Comparison of ENCODE assay signal across 8 mouse cellular contexts in the genomic region with DNA sequence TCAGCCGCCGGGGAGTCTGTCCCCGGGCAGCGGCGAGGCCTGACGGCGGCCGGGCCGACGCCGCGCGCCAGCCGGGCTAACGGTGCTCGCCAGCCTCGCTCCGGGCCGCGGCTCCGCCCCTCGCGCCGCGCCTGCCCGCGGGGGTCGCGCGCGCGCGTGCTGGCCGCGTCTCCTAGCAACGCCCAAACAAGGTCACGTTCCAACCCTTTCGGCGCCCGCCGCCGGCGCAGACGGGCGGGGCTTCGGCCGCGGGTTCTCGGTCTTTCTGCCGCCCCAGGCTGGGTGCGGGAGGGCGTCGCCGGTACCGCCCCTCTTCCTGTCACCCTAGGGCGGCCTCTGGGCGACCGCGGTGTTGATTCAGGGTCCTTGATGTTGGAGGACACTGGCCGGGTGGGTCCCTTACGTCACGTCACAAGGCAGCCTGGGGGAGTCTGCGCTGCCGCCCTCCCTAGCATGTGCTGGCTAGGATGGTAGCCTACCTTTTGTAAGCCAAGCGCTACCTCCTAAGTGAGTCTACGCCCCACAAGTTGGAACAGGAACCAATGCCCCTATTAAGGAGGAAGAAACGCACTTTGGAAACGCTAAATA. TPM values are rescaled to one million over a fixed set of nuclear protein-coding genes. Genes with fewer than 3 reads are reported as not detected.
DNase-seq lines count a peak whose midpoint lies in the region; ATAC-seq and TF ChIP-seq lines count a peak whose summit lies in the region.

A gene (minus strand): TSS at position 150 of the 588 bp plus-strand sequence.

- peak; percentile 95 for DNase-seq in CD4-positive, CD25-positive, alpha-beta regulatory T cell, adult 2 months (ENCODE audit: low read depth, low spot score)
- DNase-seq in kidney, postnatal 0 days (ENCODE audit: low spot score): peak; percentile 85
- DNase-seq in liver, embryonic 11.5 days (ENCODE audit: low spot score): peak; percentile 93
- DNase-seq in spleen, postnatal 4 days (ENCODE audit: low spot score in 2 of 2): peak; percentile 92 to 95

- ATAC-seq in erythroid progenitor cell, adult 5-6 weeks (replicated peaks; ENCODE audit: low FRiP score, poor library complexity, severe bottlenecking): peak; percentile 82
- ATAC-seq in heart, embryonic 13.5 days (ENCODE audit: extremely low read depth, insufficient number of reproducible peaks, low FRiP score, low TSS enrichment): peak; percentile 87
- ATAC-seq in kidney, postnatal 0 days (replicated peaks; ENCODE audit: low FRiP score, low read depth): peak; percentile 83
- ATAC-seq in liver, embryonic 11.5 days (replicated peaks; ENCODE audit: low FRiP score): peak; percentile 86

- TF ChIP-seq POLR2A in myocyte (IDR thresholded peaks at IDR 0.05; ENCODE audit: insufficient read length, low read depth): no peak

- H3K4me2 ChIP-seq in heart, embryonic 13.5 days: peak within 1 kb of the TSS; percentile 80
- H3K4me2 ChIP-seq in kidney, postnatal 0 days (ENCODE audit: low read length): peak within 1 kb of the TSS; percentile 80
- H3K4me2 ChIP-seq in liver, embryonic 11.5 days: peak within 1 kb of the TSS; percentile 83
- H3K4me2 ChIP-seq in myocyte (ENCODE audit: low read depth): peak within 1 kb of the TSS; percentile 88

- H3K27me3 ChIP-seq in heart, embryonic 13.5 days (replicated peaks): no peaks in the 10 kb centered on the region
- no peaks in the 10 kb centered on the region for H3K27me3 ChIP-seq in kidney, postnatal 0 days (ENCODE audit: insufficient read depth, low read length)
- H3K27me3 ChIP-seq in liver, embryonic 11.5 days (replicated peaks; ENCODE audit: control insufficient read depth, insufficient read depth, low read length): no peaks in the 10 kb centered on the region
- H3K27me3 ChIP-seq in myocyte (ENCODE audit: control insufficient read depth, insufficient read depth, insufficient read length): no peaks in the 10 kb centered on the region

- no peaks in the 10 kb centered on the region for H3K9me3 ChIP-seq in heart, embryonic 13.5 days
- H3K9me3 ChIP-seq in kidney, postnatal 0 days (replicated peaks; ENCODE audit: low read length): no peaks in the 10 kb centered on the region
- H3K9me3 ChIP-seq in liver, embryonic 11.5 days (ENCODE audit: control insufficient read depth, low read length): no peaks in the 10 kb centered on the region

- no peaks in the 10 kb centered on the region for H3K4me1 ChIP-seq in brown adipose tissue, adult 24 weeks (ENCODE audit: control insufficient read depth, insufficient read depth, insufficient read length, low read length)
- H3K4me1 ChIP-seq in heart, embryonic 13.5 days: peaks cover 20% of the 10 kb centered on the region
- no peaks in the 10 kb centered on the region; the same call in 1 of the 2 replicates for H3K4me1 ChIP-seq in kidney, postnatal 0 days (replicated peaks; ENCODE audit: insufficient read depth, low read length)
- 0 out of 2 replicates have a peak, but pooled peaks cover 3% of the 10 kb centered on the region for H3K4me1 ChIP-seq in liver, embryonic 11.5 days (replicated peaks; ENCODE audit: control insufficient read depth, insufficient read depth, low read length)

- H3K27ac ChIP-seq in brown adipose tissue, adult 24 weeks (replicated peaks; ENCODE audit: low read depth, low read length): peak within 1 kb of the TSS; percentile 94
- H3K27ac ChIP-seq in heart, embryonic 13.5 days (replicated peaks): peak within 1 kb of the TSS; percentile 94
- peak within 1 kb of the TSS; percentile 87 for H3K27ac ChIP-seq in kidney, postnatal 0 days
- peak within 1 kb of the TSS; percentile 88 for H3K27ac ChIP-seq in liver, embryonic 11.5 days (ENCODE audit: low read depth, low read length)

- peak within 1 kb of the TSS; percentile 91 for H3K9ac ChIP-seq in heart, embryonic 13.5 days
- H3K9ac ChIP-seq in kidney, postnatal 0 days (ENCODE audit: low read depth, low read length): peak within 1 kb of the TSS; percentile 80
- H3K9ac ChIP-seq in liver, embryonic 11.5 days (ENCODE audit: low read depth, low read length): peak within 1 kb of the TSS; percentile 90

- H3K4me3 ChIP-seq in brown adipose tissue, adult 24 weeks (ENCODE audit: insufficient read depth, low read depth, low read length): peak within 1 kb of the TSS; percentile 82
- H3K4me3 ChIP-seq in heart, embryonic 13.5 days: peak within 1 kb of the TSS; percentile 87
- peak within 1 kb of the TSS; percentile 87 for H3K4me3 ChIP-seq in kidney, postnatal 0 days (replicated peaks; ENCODE audit: low read depth, low read length)
- peak within 1 kb of the TSS; percentile 75 for H3K4me3 ChIP-seq in liver, embryonic 11.5 days (ENCODE audit: low read depth, low read length)
- peak within 1 kb of the TSS; percentile 40 for H3K4me3 ChIP-seq in myocyte

- H3K79me2 ChIP-seq in myocyte (ENCODE audit: control insufficient read depth, insufficient read depth): peaks cover 20% of the 10 kb centered on the region

- TF ChIP-seq CTCF in kidney, postnatal 0 days (IDR thresholded peaks at IDR 0.05; ENCODE audit: low read depth): no peak

- WGBS in heart, embryonic 13.5 days: under 1% methylated on average over 61 of the region's 68 CpGs
- WGBS in kidney, postnatal 0 days: under 1% methylated on average over 67 of the region's 68 CpGs
- WGBS in liver, embryonic 11.5 days: under 1% methylated on average over 68 of the region's 68 CpGs

- H3ac ChIP-seq in myocyte (ENCODE audit: control insufficient read depth, insufficient read length): peak within 1 kb of the TSS; percentile 53

- H3K36me3 ChIP-seq in heart, embryonic 13.5 days: no peaks in the 10 kb centered on the region
- H3K36me3 ChIP-seq in kidney, postnatal 0 days (ENCODE audit: insufficient read depth, low read length): no peaks in the 10 kb centered on the region
- no peaks in the 10 kb centered on the region for H3K36me3 ChIP-seq in liver, embryonic 11.5 days (ENCODE audit: control insufficient read depth, insufficient read depth, low read length)
- H3K36me3 ChIP-seq in myocyte (ENCODE audit: control insufficient read depth, insufficient read depth): no peaks in the 10 kb centered on the region

TF ChIP-seq in myocyte, 11 proteins besides CTCF, POLR2A, EP300 and RAD21:
- peak in 1 of 3 experiments; percentile 5 for TF ChIP-seq MYOG (IDR thresholded peaks at IDR 0.05; ENCODE audit: control insufficient read depth in 1 of 3, insufficient read depth in 1 of 3, insufficient read length in 2 of 3, low read depth in 2 of 3)
- TF ChIP-seq E2F4 (IDR thresholded peaks at IDR 0.05; ENCODE audit: insufficient read depth): no peak
- no peak for TF ChIP-seq USF1 (IDR thresholded peaks at IDR 0.05; ENCODE audit: low read depth)
- no peak for TF ChIP-seq MYOD1 (IDR thresholded peaks at IDR 0.05; ENCODE audit: control insufficient read depth in 1 of 3, insufficient read length in 2 of 3, low read depth in 2 of 3)
- no peak for TF ChIP-seq REST (IDR thresholded peaks at IDR 0.05; ENCODE audit: insufficient read depth, insufficient read length)
- no peak for TF ChIP-seq TCF3 (IDR thresholded peaks at IDR 0.05; ENCODE audit: insufficient read length, low read depth)
- no peak for TF ChIP-seq CEBPB (IDR thresholded peaks at IDR 0.05; ENCODE audit: insufficient read depth, poor library complexity, severe bottlenecking)
- peak; percentile 19 for TF ChIP-seq POLR2AphosphoS2 (IDR thresholded peaks at IDR 0.05; ENCODE audit: insufficient read length, low read depth)
- TF ChIP-seq TCF12 (IDR thresholded peaks at IDR 0.05; ENCODE audit: insufficient read depth, poor library complexity, severe bottlenecking): no peak
- peak; percentile 89 for TF ChIP-seq SRF (IDR thresholded peaks at IDR 0.05; ENCODE audit: control insufficient read depth, insufficient read length, low read depth)
- no peak for TF ChIP-seq MAX (IDR thresholded peaks at IDR 0.05; ENCODE audit: low read depth)

RNA-seq across cellular contexts. Expression of the gene that starts here (rescaled TPM):
- polyA plus RNA-seq in brown adipose tissue, adult 24 weeks (2012; ENCODE audit: insufficient read depth, insufficient read length, missing spikeins): 184 and 204 TPM in 2 replicates
- 156 and 200 TPM in 2 replicates for total RNA-seq in erythroid progenitor cell, adult 5-6 weeks (2015; ENCODE audit: low replicate concordance)
- total RNA-seq in erythroid progenitor cell, adult 5-6 weeks (2017; ENCODE audit: low replicate concordance): 68.2 and 92.8 TPM in 2 replicates
- 28.0 and 32.1 TPM in 2 replicates for polyA plus RNA-seq in heart, embryonic 13.5 days (2015; fragmentation: Nextera tagmentation; extraction: Ambion mirVana)
- 64.4 and 65.3 TPM in 2 replicates for polyA plus RNA-seq in kidney, postnatal 0 days (2015; fragmentation: Nextera tagmentation; extraction: Ambion mirVana)
- polyA plus RNA-seq in liver, embryonic 11.5 days (2014; fragmentation: Nextera tagmentation; extraction: Ambion mirVana): 44.9 and 45.3 TPM in 2 replicates
- polyA plus RNA-seq in myocyte (2012; fragmentation: generic; extraction: Trizol): 22.8 TPM

Comparison
In these comparisons a context has a peak if more than half of its experiments do, and no peak if none do; other contexts are left out.
1. Peak in every context shown above with its lines: DNase-seq, ATAC-seq, H3K4me3 ChIP-seq and H3K27ac ChIP-seq.